Mouse (Mus musculus): ENCODE measurements around the gene Ankfn1.

The Ankfn1 gene

GRCm38 (mm10) chr11:89777431-89777830, at the start of gene Ankfn1:
Gene Ankfn1, minus strand, starts transcription at chr11:89777653.
- no peak for DNase-seq

- DNase-seq = no peak
Observed at GRCm38 (mm10) chr11:89823661-89824446, 46.4 kb upstream of the Ankfn1 start.

GRCm38 (mm10) chr11:89818594-89818993, 41.1 kb upstream of the Ankfn1 start:
- DNase-seq = peak; percentile 68 to 78

GRCm38 (mm10) chr11:89811403-89811802, 34.0 kb upstream of the Ankfn1 start:
- DNase-seq = no peak

DNA sequence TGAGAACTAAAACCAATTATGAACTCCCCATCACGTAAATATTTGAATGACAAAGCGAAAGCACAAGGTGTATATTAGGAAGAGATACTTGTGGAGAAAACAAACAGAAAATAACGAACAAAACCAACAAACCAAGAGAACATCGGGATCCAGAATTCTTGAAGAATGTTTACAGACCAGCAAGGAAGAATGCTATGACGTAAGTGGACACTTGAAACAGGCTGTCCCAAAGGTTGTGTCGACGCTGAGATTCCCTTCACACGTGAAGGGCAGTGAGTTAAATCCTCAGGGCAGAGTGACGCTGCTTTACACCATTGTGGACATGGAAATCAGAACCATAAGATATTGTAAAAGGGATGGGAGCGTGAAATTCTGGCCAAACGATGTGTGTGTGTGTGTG, 30.5 kb upstream of the Ankfn1 start:
- DNase-seq = peak in 1 of 2 experiments; percentile 37

- DNase-seq = no peak
Observed at GRCm38 (mm10) chr11:89804822-89805221, 27.4 kb upstream of the Ankfn1 start.

- no peak for DNase-seq
Observed at GRCm38 (mm10) chr11:89803974-89804373, 26.5 kb upstream of the Ankfn1 start.

GRCm38 (mm10) chr11:89792709-89793108, 15.3 kb upstream of the Ankfn1 start:
- DNase-seq = no peak

GRCm38 (mm10) chr11:89776070-89776469, 1.4 kb downstream of the Ankfn1 start:
- DNase-seq = no peak

DNA sequence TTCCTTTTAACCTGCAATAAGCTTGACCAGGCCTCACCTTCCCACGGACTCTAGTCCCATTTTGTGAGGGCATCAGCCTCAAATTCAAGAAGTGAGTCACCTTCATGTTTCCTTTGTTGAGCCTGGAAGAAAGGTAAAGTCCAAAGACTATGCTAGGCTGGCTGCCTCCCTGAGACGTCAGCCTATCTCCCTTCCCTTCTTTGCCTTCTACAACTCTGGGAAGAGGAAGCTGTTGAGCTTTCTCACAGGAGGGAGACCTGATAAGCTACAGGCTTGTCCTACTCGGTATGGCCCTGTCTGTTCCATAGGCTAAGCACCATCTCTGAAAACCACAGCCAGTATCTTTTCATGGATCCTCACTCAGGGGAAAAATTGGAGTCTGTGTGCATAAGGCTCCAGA, 2.5 kb downstream of the Ankfn1 start:
- DNase-seq = no peak

DNA sequence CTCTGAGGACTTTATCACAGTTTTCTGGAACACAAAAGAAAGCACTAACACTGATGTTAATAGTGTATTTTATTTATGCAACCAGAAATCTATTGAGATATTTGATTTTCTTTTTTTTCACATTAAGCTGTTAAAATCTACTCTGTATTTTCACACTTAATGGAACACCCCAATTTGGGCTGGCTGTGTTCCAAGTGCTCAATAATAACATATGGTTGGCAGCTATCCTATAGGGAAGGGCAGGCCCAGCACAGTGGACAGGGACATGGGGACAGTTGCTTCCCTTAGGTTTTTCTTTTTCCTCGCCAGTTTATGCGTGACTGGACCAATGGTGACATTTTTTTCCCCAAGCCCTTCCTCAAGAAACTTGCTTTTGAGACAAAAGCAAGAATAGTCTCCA, 4.5 kb downstream of the Ankfn1 start:
- DNase-seq = no peak

GRCm38 (mm10) chr11:89765770-89766148, 11.7 kb downstream of the Ankfn1 start:
- DNase-seq = no peak

DNA sequence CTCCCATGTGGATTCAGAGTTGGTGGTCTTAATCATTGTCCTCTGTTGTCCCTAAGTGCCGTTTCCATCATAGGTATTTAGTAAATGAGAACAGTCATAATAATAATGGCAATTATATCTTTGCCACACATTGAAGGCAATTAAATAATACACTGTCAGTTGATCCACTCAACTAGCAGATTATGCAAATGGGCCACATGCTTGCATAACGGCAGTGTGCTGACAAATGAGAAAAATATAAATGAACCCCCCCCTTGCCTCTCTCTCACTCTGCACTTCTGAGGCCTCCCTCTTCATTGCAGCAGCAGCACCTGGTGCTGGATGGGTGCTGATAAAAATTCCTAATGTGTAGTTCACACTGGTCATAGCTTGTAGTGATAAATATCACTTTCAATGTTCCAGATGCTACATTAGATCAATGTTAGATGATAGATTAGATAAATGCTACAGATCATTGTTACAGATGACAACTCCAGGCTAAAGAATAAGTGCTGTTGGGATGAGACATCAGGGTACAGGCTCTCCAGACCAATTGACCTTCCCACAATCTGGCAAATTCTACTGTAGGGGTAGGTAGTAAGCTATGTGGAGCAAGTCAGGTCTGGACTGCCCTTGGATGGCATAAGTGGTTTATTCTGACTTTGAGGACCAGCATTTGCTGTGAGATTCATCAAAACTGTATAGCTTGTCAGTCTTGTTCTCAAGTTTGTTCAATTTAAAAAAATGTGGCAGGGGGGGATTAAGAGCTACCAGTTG, 12.3 kb downstream of the Ankfn1 start:
- no peak for DNase-seq

DNA sequence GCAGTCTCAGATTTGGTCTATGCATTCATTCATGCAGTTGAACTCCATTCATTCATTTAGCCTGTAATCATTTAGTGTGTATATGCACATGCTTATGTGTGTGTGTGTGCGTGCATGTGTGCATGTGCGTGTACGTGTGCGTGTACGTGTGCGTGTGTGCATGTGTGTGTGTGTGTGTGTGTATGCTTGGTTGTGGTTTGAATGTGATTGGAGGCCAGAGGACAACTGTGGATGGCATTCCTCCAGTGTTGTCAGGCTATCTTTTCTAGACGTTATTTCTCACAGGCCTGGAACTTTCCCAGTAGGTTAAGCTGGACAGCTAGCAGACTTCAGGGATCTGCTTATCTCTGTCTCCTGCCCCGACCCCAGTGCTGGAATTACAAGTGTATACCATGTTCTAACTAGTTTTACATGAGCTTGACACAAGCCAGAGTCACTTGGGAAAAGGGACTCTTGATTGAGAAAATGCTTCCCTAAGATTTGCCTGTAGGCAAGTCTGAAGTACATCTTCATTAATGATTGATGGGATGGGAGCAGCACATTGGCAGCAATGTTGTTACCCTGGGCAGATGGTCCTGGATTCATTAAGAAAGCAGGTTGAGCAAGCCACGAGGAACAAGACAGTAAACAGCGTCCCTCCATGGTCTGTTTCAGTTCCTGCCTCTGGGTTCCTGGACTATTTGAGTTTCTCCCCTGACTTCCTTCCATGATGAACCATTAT, 43.3 kb downstream of the Ankfn1 start:
- DNase-seq = no peak

- peak in 1 of 2 experiments; percentile 6 for DNase-seq
Observed at GRCm38 (mm10) chr11:89733526-89733925, 43.9 kb downstream of the Ankfn1 start.

DNA sequence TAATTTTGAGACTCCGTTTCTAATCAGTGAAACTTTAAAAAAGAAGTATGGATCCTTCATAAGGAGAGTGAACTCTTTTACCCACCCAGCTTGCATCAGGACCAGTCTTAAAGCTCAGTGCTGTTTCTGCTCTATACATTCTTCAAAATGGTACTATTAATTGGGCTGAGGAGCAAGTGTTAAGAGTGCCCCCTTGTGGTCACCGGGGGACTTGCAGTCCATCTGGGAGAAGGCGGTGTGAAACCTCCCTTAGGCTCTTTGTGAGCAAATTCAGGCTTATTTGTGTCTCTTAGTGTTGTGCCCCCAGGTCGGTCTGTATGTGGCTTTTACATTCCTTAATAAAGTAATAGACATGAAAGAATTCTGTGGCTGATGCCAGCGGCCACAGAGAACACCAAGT, 56.6 kb downstream of the Ankfn1 start:
- DNase-seq = peak; percentile 40 to 41

DNA sequence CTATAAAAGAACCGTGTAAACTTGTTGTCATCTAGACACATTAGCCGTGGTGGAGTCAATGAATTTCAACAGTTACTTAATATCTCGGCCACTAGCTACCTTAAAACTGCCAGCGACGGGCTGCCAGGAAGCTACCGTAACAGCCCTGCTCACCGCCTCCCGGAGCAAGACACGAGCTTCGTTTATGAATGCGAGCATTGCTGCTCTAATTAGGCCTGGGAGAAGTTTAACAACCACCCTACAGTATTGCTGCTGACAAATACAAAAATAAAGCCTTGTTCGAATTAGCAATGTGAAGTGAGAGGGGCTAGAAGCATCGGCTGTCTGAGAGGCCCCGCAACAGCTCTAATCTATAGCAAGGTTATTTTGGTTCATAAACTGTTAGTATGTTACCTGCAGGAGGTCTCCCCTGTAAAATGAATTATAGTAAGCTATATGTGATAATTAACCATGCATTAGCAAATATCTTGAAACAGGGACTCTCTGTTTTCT, 58.9 kb downstream of the Ankfn1 start:
- no peak for DNase-seq

DNA sequence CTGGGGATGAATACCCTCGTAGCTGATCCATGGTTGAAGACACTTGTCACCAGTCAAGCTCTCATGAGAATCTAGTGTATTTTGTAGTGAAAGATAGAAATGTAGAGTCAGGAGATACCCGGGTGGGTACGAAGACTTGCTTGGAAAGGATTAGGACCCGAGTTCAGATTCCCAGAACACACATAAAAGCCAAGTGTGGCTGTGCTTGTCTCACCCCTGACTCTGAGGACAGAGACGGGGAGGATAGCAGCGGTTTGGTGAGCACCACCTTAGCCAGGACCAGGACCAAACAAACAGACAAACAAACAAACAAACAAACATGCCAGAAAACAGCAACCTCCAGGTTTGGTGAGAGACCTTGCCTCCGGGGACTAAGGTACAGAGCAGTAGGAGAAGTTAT, 61.1 kb downstream of the Ankfn1 start:
- DNase-seq = no peak

DNA sequence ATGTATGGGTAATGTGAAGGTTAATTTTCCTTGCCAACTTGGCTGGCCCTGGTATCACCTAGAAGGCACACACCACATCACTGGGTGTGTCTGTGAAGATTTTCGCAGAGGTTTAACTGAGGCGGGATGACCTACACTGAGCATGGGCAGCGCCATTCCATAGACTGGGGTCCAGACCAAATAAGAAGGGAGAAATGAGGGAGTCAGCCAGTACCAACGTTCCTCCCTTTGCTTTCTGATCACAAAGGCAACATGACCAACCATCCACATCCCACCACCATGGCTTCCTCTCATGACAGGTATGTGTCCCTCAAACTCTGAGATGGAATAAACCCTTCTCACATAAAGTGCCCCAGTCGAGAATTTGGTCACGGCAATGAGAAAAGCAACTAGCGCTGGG, 68.9 kb downstream of the Ankfn1 start:
- DNase-seq = no peak

DNA sequence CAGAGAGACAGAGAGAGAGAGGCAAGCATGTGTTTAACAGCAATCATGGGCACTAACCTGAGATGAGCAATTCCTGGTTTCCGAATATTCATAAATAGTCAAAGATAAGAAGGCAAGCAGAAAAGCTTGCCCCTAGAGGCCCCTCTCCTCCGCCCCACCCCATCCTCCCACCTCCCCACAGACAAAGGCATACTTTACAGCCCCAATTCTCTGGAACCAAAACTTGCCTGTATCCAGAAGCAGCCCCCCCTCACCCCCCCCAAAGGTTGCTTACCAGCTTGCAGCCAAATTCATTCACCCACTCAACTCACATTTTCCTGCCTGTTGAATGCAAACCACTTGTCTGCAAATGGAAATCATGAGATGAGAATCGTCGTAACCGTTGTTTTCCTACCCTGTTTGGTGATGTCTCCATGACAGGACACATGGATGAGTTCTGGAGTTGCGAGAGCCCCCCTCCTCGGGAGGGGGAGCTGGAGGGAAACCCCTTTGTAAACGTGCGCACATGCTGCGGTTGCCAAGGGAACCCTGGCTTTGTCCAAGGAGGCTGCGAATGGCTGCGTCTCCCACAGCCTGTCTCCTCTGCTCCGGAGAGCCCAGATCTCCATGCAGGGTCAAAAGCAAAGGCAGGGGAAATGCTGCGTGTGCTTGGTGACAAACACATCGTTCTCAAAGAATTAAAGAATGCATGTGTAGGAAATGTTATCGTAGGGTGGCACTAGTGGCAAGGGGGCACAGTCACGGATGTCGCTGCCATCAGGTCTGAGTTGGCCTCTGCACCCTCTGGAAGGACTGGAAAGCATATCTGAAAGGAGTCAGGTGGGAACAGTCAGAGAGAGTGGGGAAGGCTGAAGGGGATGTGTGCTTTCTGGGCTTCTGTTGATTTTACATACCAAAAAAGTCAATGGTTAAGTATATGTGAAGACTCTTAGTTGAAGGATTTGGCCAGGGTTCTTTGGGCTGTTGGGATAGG, 80.7 kb downstream of the Ankfn1 start:
- DNase-seq = no peak

DNA sequence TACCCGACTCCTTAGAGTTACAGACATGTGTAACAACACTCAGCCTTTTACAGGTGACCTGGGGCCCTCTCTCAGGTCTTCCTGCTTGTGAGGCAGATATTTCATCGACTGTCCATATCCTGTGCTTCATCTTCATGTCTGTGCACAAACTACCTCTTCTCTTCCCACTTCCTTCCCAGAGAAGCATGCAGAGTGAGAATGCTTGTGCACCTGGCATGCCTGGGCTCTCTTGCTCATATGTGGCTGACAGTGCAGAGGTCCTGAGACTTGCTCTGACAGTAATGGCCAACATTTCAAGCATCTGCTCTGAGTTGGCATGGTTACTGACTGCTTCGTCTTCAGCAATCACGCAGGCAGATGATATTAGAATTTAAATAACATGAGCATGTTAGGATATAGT, 83.8 kb downstream of the Ankfn1 start:
- DNase-seq = no peak

DNA sequence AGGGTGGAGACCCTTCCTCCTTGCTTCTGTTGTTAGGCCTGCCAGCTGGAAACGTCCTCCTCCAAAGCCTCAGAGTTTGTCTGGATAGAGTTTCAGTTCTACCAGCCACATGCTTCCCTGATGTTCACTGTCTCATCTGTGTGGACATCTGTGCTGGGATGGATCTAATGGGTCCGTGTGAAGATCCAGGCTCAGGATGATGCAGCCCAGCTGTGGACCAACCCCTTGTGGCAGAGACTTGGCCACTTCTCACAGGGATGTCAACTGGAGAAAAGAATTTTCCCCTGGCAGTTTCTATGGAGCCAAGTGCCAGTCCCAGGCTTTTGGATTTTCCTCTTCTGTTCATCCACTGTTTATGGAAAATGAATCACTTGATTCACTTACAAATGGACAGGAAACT, 100.5 kb downstream of the Ankfn1 start:
- peak in 1 of 2 experiments; percentile 4 for DNase-seq
